Mouse (Mus musculus) lung, embryonic 14.5 days (tissue): ENCODE results near the gene Rnf144a. TPM values are rescaled to one million over a fixed set of nuclear protein-coding genes. Genes with fewer than 3 reads are reported as not detected.

Source experiments
- ATAC-seq: fragments of 200-750 bp; cut with Nextera tagmentation; 2 replicates; pipeline ENCODE4 v1.8.0; 2017; ENCODE audit warnings: mild to moderate bottlenecking, moderate TSS enrichment, moderate library complexity; ENCODE audit not compliant: insufficient read depth
- DNase-seq: peaks from one replicate; pipeline ENCODE4 v3.0.0-alpha.2; 2015
- H3K27ac ChIP-seq: fragments of 300-500 bp; sonication (generic); 2 replicates; pipeline ENCODE4 v1.5.1; 2014; ENCODE audit warnings: low read depth, mild to moderate bottlenecking, moderate library complexity
- H3K27me3 ChIP-seq: fragments of 300-500 bp; sonication (generic); 2 replicates; pipeline ENCODE4 v1.6.1; 2014; ENCODE audit warnings: low read length, control low read depth; ENCODE audit not compliant: insufficient read depth
- H3K36me3 ChIP-seq: fragments of 300-500 bp; sonication (generic); 2 replicates; pipeline ENCODE4 v1.6.1; 2014; ENCODE audit warnings: control low read depth; ENCODE audit not compliant: insufficient read depth
- H3K4me1 ChIP-seq: fragments of 300-500 bp; sonication (generic); 2 replicates; pipeline ENCODE4 v1.6.1; 2014; ENCODE audit warnings: antibody characterized with exemption, control low read depth; ENCODE audit not compliant: insufficient read depth
- H3K4me2 ChIP-seq: fragments of 300-500 bp; sonication (generic); 2 replicates; pipeline ENCODE4 v1.6.1; 2014; ENCODE audit warnings: mild to moderate bottlenecking
- H3K4me3 ChIP-seq: fragments of 300-500 bp; sonication (generic); 2 replicates; pipeline ENCODE4 v1.5.1; 2014; ENCODE audit warnings: low read depth, low read length
- H3K9ac ChIP-seq: fragments of 300-500 bp; sonication (generic); 2 replicates; pipeline ENCODE4 v1.6.1; 2014
- H3K9me3 ChIP-seq: fragments of 300-500 bp; sonication (generic); 2 replicates; pipeline ENCODE4 v1.6.1; 2016; ENCODE audit warnings: low read depth, low read length, control low read depth
- CTCF ChIP-seq: IDR thresholded peaks from 2 replicates; pipeline ENCODE4 v1.5.1; 2016; ENCODE audit warnings: antibody characterized with exemption, low read depth
- WGBS: fragments of 180-500 bp; shearing (Covaris S2); extraction: QIAGEN DNeasy Blood & Tissue Kit; methylation state at CpG from one replicate; pipeline ENCODE4 v1.1.7; 2014; 5-methylcytosine and 5-hydroxymethylcytosine counted together
- polyA plus RNA-seq: library from polyadenylated mRNA; unstranded; fragments of >200 nt; fragmentation: Nextera tagmentation; extraction: Ambion mirVana; gene quantifications from 2 replicates; pipeline ENCODE4 v1.2.1, GENCODE M21; 2014

Rnf144a gene
- polyA plus RNA-seq, 1 experiment from 2014 or later: 46.9 TPM

- Histone ChIP-seq H3K27ac (no peak overlapping the region), H3K4me2 (no peak overlapping the region), H3K9ac (no peak overlapping the region), H3K4me3 (no peak overlapping the region), H3K27me3 (no peaks in the 10 kb centered on the region), H3K36me3 (peaks cover 10% of the 10 kb centered on the region), H3K9me3 (no peaks in the 10 kb centered on the region), H3K4me1 (0 out of 2 replicates have a peak, but pooled peaks cover 4% of the 10 kb centered on the region)
- 89% methylated on average over 8 of the region's 8 CpGs for WGBS
- ATAC-seq (no peak), DNase-seq (no peak)
- TF ChIP-seq CTCF: no peak
Observed at GRCm38 (mm10) chr12:26370004-26370403, 45.0 kb downstream of the Rnf144a start.

- peak overlapping the region; percentile 42; the same call in 1 of the 2 replicates for H3K27ac ChIP-seq
- no peak for TF ChIP-seq CTCF
- H3K4me3 ChIP-seq: no peak overlapping the region
- H3K36me3 ChIP-seq: peaks cover 13% of the 10 kb centered on the region
- no peak overlapping the region for H3K4me2 ChIP-seq
- no peak overlapping the region for H3K9ac ChIP-seq
- ATAC-seq (peak; percentile 52; the same call in 1 of the 2 replicates), DNase-seq (peak; percentile 36)
- WGBS: 76% methylated on average over 2 of the region's 2 CpGs
- H3K4me1 ChIP-seq: 0 out of 2 replicates have a peak, but pooled peaks cover 4% of the 10 kb centered on the region
- no peaks in the 10 kb centered on the region for H3K27me3 ChIP-seq
- no peaks in the 10 kb centered on the region for H3K9me3 ChIP-seq
Observed at GRCm38 (mm10) chr12:26367361-26367760, 47.7 kb downstream of the Rnf144a start.

GRCm38 (mm10) chr12:26366372-26366771 lies 48.7 kb downstream of the Rnf144a start:
- Histone ChIP-seq H3K36me3 (peaks cover 13% of the 10 kb centered on the region), H3K9me3 (no peaks in the 10 kb centered on the region), H3K27ac (0 out of 2 replicates have a peak overlapping the region, but pooled peaks have one; percentile 18), H3K4me2 (no peak overlapping the region), H3K27me3 (no peaks in the 10 kb centered on the region), H3K4me1 (0 out of 2 replicates have a peak, but pooled peaks cover 4% of the 10 kb centered on the region), H3K4me3 (no peak overlapping the region), H3K9ac (no peak overlapping the region)
- DNase-seq: no peak
- ATAC-seq: peak; percentile 30; the same call in 1 of the 2 replicates
- WGBS: 74% methylated on average over 4 of the region's 4 CpGs
- TF ChIP-seq CTCF: no peak

- H3K4me2 ChIP-seq: no peak overlapping the region
- no peak for TF ChIP-seq CTCF
- H3K4me1 ChIP-seq: 0 out of 2 replicates have a peak, but pooled peaks cover 4% of the 10 kb centered on the region
- H3K36me3 ChIP-seq: peaks cover 10% of the 10 kb centered on the region
- no peaks in the 10 kb centered on the region for H3K9me3 ChIP-seq
- ATAC-seq (peak; percentile 60; the same call in 1 of the 2 replicates), DNase-seq (peak; percentile 41)
- peak overlapping the region; percentile 27; the same call in 1 of the 2 replicates for H3K27ac ChIP-seq
- WGBS: 71% methylated on average over 3 of the region's 3 CpGs
- H3K4me3 ChIP-seq: no peak overlapping the region
- no peaks in the 10 kb centered on the region for H3K27me3 ChIP-seq
- H3K9ac ChIP-seq: no peak overlapping the region
Observed at GRCm38 (mm10) chr12:26365531-26366315, 49.3 kb downstream of the Rnf144a start.

GRCm38 (mm10) chr12:26364822-26365221 lies 50.2 kb downstream of the Rnf144a start:
- Histone ChIP-seq H3K27me3 (no peaks in the 10 kb centered on the region), H3K27ac (no peak overlapping the region), H3K9ac (no peak overlapping the region), H3K9me3 (no peaks in the 10 kb centered on the region), H3K4me1 (0 out of 2 replicates have a peak, but pooled peaks cover 4% of the 10 kb centered on the region), H3K36me3 (peaks cover 10% of the 10 kb centered on the region), H3K4me2 (no peak overlapping the region), H3K4me3 (no peak overlapping the region)
- TF ChIP-seq CTCF: no peak
- 81% methylated on average over 5 of the region's 5 CpGs for WGBS
- DNase-seq: no peak
- no peak for ATAC-seq

- ATAC-seq (0 out of 2 replicates have a peak, but pooled peaks have one; percentile 28), DNase-seq (peak; percentile 78)
- peak overlapping the region; percentile 10; the same call in 1 of the 2 replicates for H3K27ac ChIP-seq
- no peak overlapping the region for H3K4me3 ChIP-seq
- no peaks in the 10 kb centered on the region for H3K27me3 ChIP-seq
- no peaks in the 10 kb centered on the region for H3K9me3 ChIP-seq
- 0 out of 2 replicates have a peak, but pooled peaks cover 3% of the 10 kb centered on the region for H3K4me1 ChIP-seq
- no peak overlapping the region for H3K4me2 ChIP-seq
- H3K36me3 ChIP-seq: peaks cover 12% of the 10 kb centered on the region
- H3K9ac ChIP-seq: no peak overlapping the region
- WGBS: 59% methylated on average over 10 of the region's 10 CpGs
- TF ChIP-seq CTCF: no peak
Observed at GRCm38 (mm10) chr12:26360946-26361523, 54.0 kb downstream of the Rnf144a start.

GRCm38 (mm10) chr12:26359817-26360216 lies 55.2 kb downstream of the Rnf144a start:
- DNase-seq (peak; percentile 75), ATAC-seq (no peak; the same call in 1 of the 2 replicates)
- Histone ChIP-seq H3K4me1 (0 out of 2 replicates have a peak, but pooled peaks cover 3% of the 10 kb centered on the region), H3K36me3 (peaks cover 12% of the 10 kb centered on the region), H3K9me3 (no peaks in the 10 kb centered on the region), H3K27ac (no peak overlapping the region), H3K4me3 (no peak overlapping the region), H3K4me2 (no peak overlapping the region), H3K27me3 (no peaks in the 10 kb centered on the region), H3K9ac (no peak overlapping the region)
- 61% methylated on average over 5 of the region's 5 CpGs for WGBS
- TF ChIP-seq CTCF: no peak
